Mouse (Mus musculus): ENCODE data around the gene Gid4. TPM values are rescaled to one million over a fixed set of nuclear protein-coding genes. Genes with fewer than 3 reads are reported as not detected.

The Gid4 gene
- polyA plus RNA-seq, 1 experiment from 2014 or later: 19.0 TPM

DNA sequence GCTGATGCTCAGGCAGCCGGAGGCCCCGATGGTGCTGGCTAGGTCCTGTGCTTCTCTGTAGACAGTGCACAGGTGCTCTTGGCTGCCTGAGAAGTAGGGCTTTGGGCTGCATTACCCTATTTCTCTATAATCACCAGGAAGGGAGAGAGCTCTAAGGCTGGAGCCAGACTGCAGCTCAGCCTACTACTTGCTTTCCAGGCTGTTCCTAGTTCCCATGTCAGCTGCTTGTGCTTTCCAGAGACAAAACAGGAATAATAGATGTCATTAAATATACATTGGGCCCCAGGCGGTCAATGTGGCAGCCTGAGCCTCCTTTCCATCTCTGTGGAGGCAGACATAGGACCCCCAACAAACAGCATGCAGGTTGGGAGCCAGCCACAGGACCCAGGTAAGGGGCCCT lies 52.1 kb downstream of the Gid4 start, which contains the start of gene Myo15:
TSS of gene Myo15 (plus strand) at position 301 of the 400 bp plus-strand sequence.
- H3K4me2 ChIP-seq: no peak within 1 kb of the TSS
- H3K36me3 ChIP-seq: peaks cover 51% of the 10 kb centered on the region
- no peak within 1 kb of the TSS for H3K27ac ChIP-seq
- H3K9ac ChIP-seq: no peak within 1 kb of the TSS
- 0 out of 2 replicates have a peak, but pooled peaks cover 2% of the 10 kb centered on the region for H3K4me1 ChIP-seq (replicated peaks)
- H3K4me3 ChIP-seq: no peak within 1 kb of the TSS
- H3K27me3 ChIP-seq: no peaks in the 10 kb centered on the region
- 90% methylated on average over 3 of the region's 3 CpGs for WGBS
- no peaks in the 10 kb centered on the region for H3K9me3 ChIP-seq (replicated peaks)
- ATAC-seq (replicated peaks; ENCODE audit: insufficient number of reproducible peaks, insufficient read depth, low FRiP score, low read depth): no peak

DNA sequence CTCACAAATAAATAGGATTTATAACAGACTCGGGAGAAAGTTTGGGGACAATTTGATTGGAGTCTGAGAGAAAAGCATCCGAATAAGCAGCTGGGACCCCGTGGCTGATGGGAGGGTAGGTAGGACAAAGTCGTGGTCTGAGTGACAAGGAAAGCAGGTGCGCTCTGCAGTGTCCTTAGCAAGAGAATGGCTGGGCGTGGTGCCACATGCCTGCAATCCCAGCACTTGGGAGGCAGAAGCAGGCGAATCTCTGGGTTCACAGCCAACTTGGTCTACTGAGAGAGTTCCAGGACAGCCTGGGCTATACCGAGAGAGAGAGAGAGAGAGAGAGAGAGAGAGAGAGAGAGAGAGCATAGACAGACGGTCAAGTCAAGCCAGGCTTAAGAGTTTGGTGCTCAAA lies 53.8 kb downstream of the Gid4 start:
- Histone ChIP-seq H3K9me3 (replicated peaks) (no peaks in the 10 kb centered on the region), H3K4me3 (no peak overlapping the region), H3K27me3 (no peaks in the 10 kb centered on the region), H3K4me2 (no peak overlapping the region), H3K36me3 (peaks cover 35% of the 10 kb centered on the region), H3K27ac (no peak overlapping the region), H3K9ac (no peak overlapping the region), H3K4me1 (replicated peaks) (0 out of 2 replicates have a peak, but pooled peaks cover 2% of the 10 kb centered on the region)
- ATAC-seq (replicated peaks; ENCODE audit: insufficient number of reproducible peaks, insufficient read depth, low FRiP score, low read depth): no peak
- 79% methylated on average over 9 of the region's 9 CpGs for WGBS

DNA sequence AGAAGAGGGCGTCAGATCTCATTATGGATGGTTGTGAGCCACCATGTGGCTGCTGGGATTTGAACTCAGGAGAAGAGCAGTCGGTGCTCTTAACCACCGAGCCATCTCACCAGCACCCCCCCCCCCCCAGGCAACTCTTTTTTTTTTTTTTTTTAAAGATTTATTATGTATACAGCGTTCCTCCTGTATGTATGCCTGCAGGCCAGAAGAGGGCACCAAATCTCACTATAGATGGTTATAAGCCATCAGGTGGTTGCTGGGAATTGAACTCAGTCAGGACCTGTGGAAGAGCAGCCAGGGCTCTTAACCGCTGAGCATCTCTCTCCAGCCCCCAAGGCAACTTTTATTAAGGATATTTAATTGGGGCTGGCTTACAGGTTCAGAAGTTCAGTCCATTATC lies 57.6 kb downstream of the Gid4 start:
- H3K4me2 ChIP-seq: no peak overlapping the region
- peaks cover 9% of the 10 kb centered on the region for H3K4me1 ChIP-seq (replicated peaks)
- H3K36me3 ChIP-seq: peaks cover 2% of the 10 kb centered on the region; the same call in 1 of the 2 replicates
- no peaks in the 10 kb centered on the region for H3K9me3 ChIP-seq (replicated peaks)
- ATAC-seq (replicated peaks; ENCODE audit: insufficient number of reproducible peaks, insufficient read depth, low FRiP score, low read depth): no peak
- H3K9ac ChIP-seq: no peak overlapping the region
- H3K27me3 ChIP-seq: peaks cover 10% of the 10 kb centered on the region; the same call in 1 of the 2 replicates
- WGBS: 74% methylated on average over 5 of the region's 5 CpGs
- H3K27ac ChIP-seq: no peak overlapping the region
- H3K4me3 ChIP-seq: no peak overlapping the region

DNA sequence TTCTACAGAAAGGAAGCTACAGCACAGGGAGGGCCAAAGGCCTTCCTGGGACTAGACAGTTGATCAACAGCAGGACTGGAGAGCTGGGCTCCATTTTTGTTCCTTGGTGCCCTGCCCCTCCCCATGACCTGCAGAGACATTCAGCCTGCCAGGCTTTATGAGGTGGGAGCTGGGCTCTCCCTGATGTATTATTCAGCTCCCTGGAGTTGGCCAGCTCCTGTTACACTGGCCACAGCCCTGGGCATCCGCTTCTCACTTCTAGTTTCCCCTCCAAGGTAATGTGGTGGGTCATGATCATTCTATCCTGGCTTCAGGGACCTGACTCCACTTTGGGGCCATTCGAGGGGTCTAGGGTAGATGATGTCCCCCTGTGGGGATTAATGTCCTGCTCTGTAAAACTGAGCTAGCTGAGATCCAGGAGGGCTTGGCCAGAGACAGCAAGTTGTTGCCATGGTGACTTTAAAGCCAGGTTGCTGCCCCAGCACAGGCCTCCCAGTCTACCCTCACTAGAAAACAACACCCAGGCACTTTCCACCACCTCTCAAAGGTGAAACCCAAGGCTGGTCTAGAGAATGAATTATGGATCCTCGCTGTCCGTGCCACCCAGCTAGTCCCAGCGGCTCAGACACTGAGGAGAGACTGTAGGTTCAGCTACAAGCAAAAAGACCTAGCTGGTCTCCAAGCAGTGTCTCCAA lies 58.9 kb downstream of the Gid4 start:
- 82% methylated on average over 5 of the region's 5 CpGs for WGBS

DNA sequence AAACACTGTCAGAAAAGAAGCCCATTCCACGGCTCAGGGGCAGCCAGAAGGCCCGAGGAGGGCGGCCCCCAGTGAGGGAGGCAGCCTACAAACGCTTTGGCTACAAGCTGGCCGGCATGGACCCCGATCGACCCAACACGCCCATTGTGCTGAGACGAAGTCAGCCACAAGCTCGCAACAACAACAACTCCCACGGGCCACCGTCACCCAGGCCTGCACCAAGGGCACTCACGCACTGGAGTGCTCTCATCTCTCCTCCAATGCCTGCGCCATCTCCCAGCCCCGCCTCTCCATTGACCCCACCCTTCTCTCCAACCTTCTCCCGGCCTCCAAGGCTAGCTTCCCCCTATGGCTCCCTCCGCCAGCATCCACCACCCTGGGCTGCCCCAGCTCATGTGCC lies 61.2 kb downstream of the Gid4 start:
- Histone ChIP-seq H3K4me1 (replicated peaks) (peaks cover 7% of the 10 kb centered on the region), H3K36me3 (no peaks in the 10 kb centered on the region), H3K27me3 (peaks cover 20% of the 10 kb centered on the region), H3K4me3 (peak overlapping the region; percentile 24), H3K9ac (no peak overlapping the region), H3K4me2 (peak overlapping the region; percentile 57), H3K9me3 (replicated peaks) (no peaks in the 10 kb centered on the region), H3K27ac (no peak overlapping the region)
- 0 out of 2 replicates have a peak, but pooled peaks have one; percentile 10 for ATAC-seq (replicated peaks; ENCODE audit: insufficient number of reproducible peaks, insufficient read depth, low FRiP score, low read depth)
- 15% methylated on average over 17 of the region's 17 CpGs for WGBS

More for the DNA sequence above, 58.9 kb downstream of the Gid4 start:
- no peak overlapping the region for H3K4me3 ChIP-seq
- no peak overlapping the region for H3K9ac ChIP-seq
- no peak overlapping the region for H3K27ac ChIP-seq
- no peaks in the 10 kb centered on the region for H3K9me3 ChIP-seq (replicated peaks)
- ATAC-seq (replicated peaks; ENCODE audit: insufficient number of reproducible peaks, insufficient read depth, low FRiP score, low read depth): no peak
- peaks cover 9% of the 10 kb centered on the region for H3K4me1 ChIP-seq (replicated peaks)
- H3K36me3 ChIP-seq: no peaks in the 10 kb centered on the region
- peaks cover 20% of the 10 kb centered on the region for H3K27me3 ChIP-seq
- H3K4me2 ChIP-seq: no peak overlapping the region

DNA sequence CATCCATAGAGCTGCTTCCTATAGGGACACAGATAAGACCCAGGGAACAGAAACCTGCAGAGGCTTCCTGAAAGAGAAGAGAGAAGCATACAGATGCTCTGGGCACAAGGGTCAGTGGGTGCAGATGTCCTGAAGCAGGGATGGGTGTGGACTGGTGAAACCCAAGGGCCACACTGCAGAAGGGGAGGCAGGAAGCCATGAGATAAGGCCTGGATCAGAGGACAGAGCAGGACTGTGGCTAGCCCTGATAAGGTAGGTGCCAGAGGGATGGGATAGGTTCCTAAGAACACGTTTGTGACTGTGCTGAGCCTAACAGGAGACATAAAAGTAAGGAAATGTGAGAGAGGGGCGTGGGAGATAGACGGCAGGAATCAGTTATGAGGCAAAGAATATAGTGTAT lies 69.3 kb downstream of the Gid4 start:
- no peak overlapping the region for H3K9ac ChIP-seq
- H3K4me2 ChIP-seq: no peak overlapping the region
- ATAC-seq (replicated peaks; ENCODE audit: insufficient number of reproducible peaks, insufficient read depth, low FRiP score, low read depth): no peak
- no peak overlapping the region for H3K4me3 ChIP-seq
- no peaks in the 10 kb centered on the region for H3K27me3 ChIP-seq
- H3K36me3 ChIP-seq: no peaks in the 10 kb centered on the region
- H3K9me3 ChIP-seq (replicated peaks): no peaks in the 10 kb centered on the region
- no peak overlapping the region for H3K27ac ChIP-seq
- 38% methylated on average over 3 of the region's 3 CpGs for WGBS
- no peaks in the 10 kb centered on the region for H3K4me1 ChIP-seq (replicated peaks)

DNA sequence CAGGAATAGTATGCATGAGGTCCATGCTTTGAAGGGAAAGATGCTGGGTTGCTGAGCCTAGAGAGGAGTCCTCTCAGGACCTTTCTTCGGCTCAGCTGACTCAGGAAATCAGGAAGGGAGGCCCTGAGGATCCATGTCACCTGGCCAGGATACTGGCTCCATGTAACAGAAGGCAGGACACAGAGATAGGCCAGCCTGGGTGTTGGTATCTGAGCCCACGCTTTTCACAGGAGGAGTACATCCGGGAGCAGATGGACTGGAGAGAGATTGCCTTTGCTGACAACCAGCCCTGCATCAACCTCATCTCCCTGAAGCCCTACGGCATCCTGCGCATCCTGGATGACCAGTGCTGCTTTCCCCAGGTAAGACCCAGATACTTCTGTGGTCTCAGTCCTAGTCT lies 75.8 kb downstream of the Gid4 start:
- H3K36me3 ChIP-seq: no peaks in the 10 kb centered on the region
- no peak overlapping the region for H3K4me2 ChIP-seq
- no peak overlapping the region for H3K4me3 ChIP-seq
- no peak for ATAC-seq (replicated peaks; ENCODE audit: insufficient number of reproducible peaks, insufficient read depth, low FRiP score, low read depth)
- peaks cover 28% of the 10 kb centered on the region for H3K27me3 ChIP-seq
- 79% methylated on average over 5 of the region's 5 CpGs for whole genome bisulfite sequencing
- H3K9ac ChIP-seq: no peak overlapping the region
- no peaks in the 10 kb centered on the region for H3K4me1 ChIP-seq (replicated peaks)
- H3K9me3 ChIP-seq (replicated peaks): no peaks in the 10 kb centered on the region
- H3K27ac ChIP-seq: no peak overlapping the region

DNA sequence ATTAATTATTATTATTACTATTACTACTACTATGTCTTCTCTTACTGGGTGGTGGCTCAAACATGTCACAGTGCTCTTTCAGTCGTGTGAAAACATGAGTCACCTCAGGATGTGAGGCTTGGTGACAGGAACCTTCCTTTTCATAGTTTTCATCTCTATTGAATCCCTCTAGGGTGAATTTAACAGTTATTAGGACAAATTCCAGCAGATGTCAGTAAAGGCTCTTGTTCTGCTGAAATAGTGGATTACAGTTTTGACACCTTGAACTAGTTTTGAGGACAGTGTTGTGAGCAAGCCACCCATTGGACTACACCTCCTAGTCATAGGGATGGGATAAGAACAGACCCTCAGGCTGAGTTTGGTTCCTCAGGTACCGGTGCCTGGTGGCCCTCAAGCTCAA lies 78.7 kb downstream of the Gid4 start:
- ATAC-seq (replicated peaks; ENCODE audit: insufficient number of reproducible peaks, insufficient read depth, low FRiP score, low read depth): no peak
- Histone ChIP-seq H3K27me3 (peaks cover 28% of the 10 kb centered on the region), H3K27ac (no peak overlapping the region), H3K9me3 (replicated peaks) (no peaks in the 10 kb centered on the region), H3K4me2 (no peak overlapping the region), H3K4me3 (no peak overlapping the region), H3K36me3 (no peaks in the 10 kb centered on the region), H3K9ac (no peak overlapping the region), H3K4me1 (replicated peaks) (no peaks in the 10 kb centered on the region)
- WGBS: 61% methylated on average over 2 of the region's 2 CpGs

Other genes with a start within 250 kb of the Gid4 start
- gene Srebf1, start 194.6 kb upstream of the Gid4 start, polyA plus RNA-seq (2015; fragmentation: Nextera tagmentation; extraction: Ambion mirVana): 36.5 and 61.1 TPM in 2 replicates
- 30.0 and 37.8 TPM in 2 replicates for gene Tom1l2, start 64.2 kb upstream of the Gid4 start, polyA plus RNA-seq (2015; fragmentation: Nextera tagmentation; extraction: Ambion mirVana)
- 2.9 and 3.1 TPM in 2 replicates for gene Drc3, start 63.8 kb upstream of the Gid4 start, polyA plus RNA-seq (2015; fragmentation: Nextera tagmentation; extraction: Ambion mirVana)
- gene Atpaf2, start 1.3 kb downstream of the Gid4 start, polyA plus RNA-seq (2015; fragmentation: Nextera tagmentation; extraction: Ambion mirVana): 46.4 and 55.0 TPM in 2 replicates
- 54.0 and 69.8 TPM in 2 replicates for gene Drg2, start 37.4 kb downstream of the Gid4 start, polyA plus RNA-seq (2015; fragmentation: Nextera tagmentation; extraction: Ambion mirVana)
- gene Myo15, start 52.2 kb downstream of the Gid4 start, polyA plus RNA-seq (2015; fragmentation: Nextera tagmentation; extraction: Ambion mirVana): 0.04 TPM in 1 of 2 replicates, not detected in the other
- gene Alkbh5, start 119.2 kb downstream of the Gid4 start, polyA plus RNA-seq (2015; fragmentation: Nextera tagmentation; extraction: Ambion mirVana): 36.8 and 39.1 TPM in 2 replicates